Mouse (Mus musculus) thymus, adult 2 months (tissue): Measurements from ENCODE around the gene Tmem189.

ENCODE experiments used
- CTCF ChIP-seq: fragments of 200-500 bp; IDR thresholded peaks from 2 replicates; pipeline ENCODE4 v1.5.1; 2012; ENCODE audit warnings: mild to moderate bottlenecking, control low read depth, low read length, moderate library complexity, borderline replicate concordance; ENCODE audit not compliant: control insufficient read depth, poor library complexity, insufficient read depth; ENCODE audit errors: extremely low read depth
- POLR2A ChIP-seq: fragments of 200-500 bp; IDR thresholded peaks from 2 replicates; pipeline ENCODE4 v1.6.1; 2012; ENCODE audit warnings: mild to moderate bottlenecking, low read length, control low read depth, moderate library complexity; ENCODE audit not compliant: control insufficient read depth, poor library complexity, insufficient read depth; ENCODE audit errors: extremely low read depth

- TF ChIP-seq POLR2A (no peak), CTCF (no peak)
Measured at GRCm38 (mm10) chr2:167605817-167606744, 83.5 kb downstream of the Tmem189 start.
